ENCODE assay signal across 13 mouse cellular contexts in the genomic region with DNA sequence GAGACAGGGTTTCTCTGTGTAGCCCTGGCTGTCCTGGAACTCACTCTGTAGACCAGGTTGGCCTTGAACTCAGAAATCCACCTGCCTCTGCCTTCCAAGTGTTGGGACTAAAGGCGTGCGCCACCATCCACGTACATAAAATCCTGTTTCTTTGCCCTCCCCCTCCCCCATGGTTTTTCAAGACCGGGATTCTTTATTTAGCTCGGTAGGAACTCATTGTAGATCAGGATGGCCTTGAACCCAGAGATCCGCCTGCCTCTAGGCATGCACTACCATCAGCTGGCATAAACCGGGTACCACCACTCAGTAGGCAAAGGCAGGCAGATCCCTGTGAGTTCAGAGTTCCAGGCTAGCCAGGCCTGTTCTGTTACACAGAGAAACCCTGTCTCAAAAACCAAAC. TPM values are rescaled to one million over a fixed set of nuclear protein-coding genes. Genes with fewer than 3 reads are reported as not detected.
A peak's percentile ranks its signal among the peaks of the same experiment; 100 is the strongest.
DNase-seq lines count a peak whose midpoint lies in the region; ATAC-seq and TF ChIP-seq lines count a peak whose summit lies in the region.
"Had no signal": no experiment of that assay in that cellular context is flagged by ENCODE, and none has a peak within 500 bp of the region (broad histone marks: within the 10 kb centered on the region; RNA-seq: fewer than 3 reads in every experiment).

No protein-coding gene starts in this region.

- H3K27me3 ChIP-seq in embryonic facial prominence, embryonic 13.5 days, result no peaks in the 10 kb centered on the region
- no peaks in the 10 kb centered on the region for H3K27me3 ChIP-seq in embryonic facial prominence, embryonic 10.5 days (replicated peaks; ENCODE audit: low read depth, poor library complexity, severe bottlenecking)
- no peaks in the 10 kb centered on the region for H3K27me3 ChIP-seq in MEL (ENCODE audit: control insufficient read depth in 1 of 2, insufficient read depth in 2 of 2, low read length in 2 of 2)
- no peaks in the 10 kb centered on the region for H3K27me3 ChIP-seq in liver, embryonic 15.5 days
- no peaks in the 10 kb centered on the region for H3K27me3 ChIP-seq in forebrain, embryonic 11.5 days (ENCODE audit: control insufficient read depth, insufficient read depth, low read length)
- H3K27me3 ChIP-seq: forebrain, embryonic 13.5 days; neural tube, embryonic 12.5 days had no signal

- H3K4me3 ChIP-seq in embryonic facial prominence, embryonic 13.5 days, result no peak overlapping the region
- H3K4me3 ChIP-seq in embryonic facial prominence, embryonic 10.5 days, result no peak overlapping the region
- no peak overlapping the region for H3K4me3 ChIP-seq in layer of hippocampus, adult 2 months
- peak overlapping the region; percentile 60 to 78; a peak in 3 of 4 replicates for H3K4me3 ChIP-seq in MEL (ENCODE audit: control insufficient read depth in 1 of 2, insufficient read depth in 1 of 2, low read depth in 2 of 2, low read length in 2 of 2)
- H3K4me3 ChIP-seq in liver, embryonic 15.5 days (replicated peaks), result no peak overlapping the region
- H3K4me3 ChIP-seq in forebrain, embryonic 11.5 days (ENCODE audit: low read depth, low read length), result no peak overlapping the region
- H3K4me3 ChIP-seq: forebrain, embryonic 13.5 days; neural tube, embryonic 12.5 days had no signal

- peaks cover 52% of the 10 kb centered on the region for H3K4me1 ChIP-seq in embryonic facial prominence, embryonic 13.5 days
- H3K4me1 ChIP-seq in embryonic facial prominence, embryonic 10.5 days, result peaks cover 65% of the 10 kb centered on the region
- no peaks in the 10 kb centered on the region for H3K4me1 ChIP-seq in MEL (ENCODE audit: control insufficient read depth in 1 of 2, insufficient read depth in 2 of 2, low read length in 2 of 2)
- peaks cover 80% of the 10 kb centered on the region for H3K4me1 ChIP-seq in liver, embryonic 15.5 days (replicated peaks)
- H3K4me1 ChIP-seq in forebrain, embryonic 11.5 days (replicated peaks; ENCODE audit: control insufficient read depth, insufficient read depth, low read length), result no peaks in the 10 kb centered on the region; the same call in 1 of the 2 replicates

- H3K9me3 ChIP-seq in embryonic facial prominence, embryonic 13.5 days, result no peaks in the 10 kb centered on the region
- no peaks in the 10 kb centered on the region for H3K9me3 ChIP-seq in embryonic facial prominence, embryonic 10.5 days
- H3K9me3 ChIP-seq in MEL (replicated peaks; ENCODE audit: insufficient read depth, low read length), result no peaks in the 10 kb centered on the region
- H3K9me3 ChIP-seq in liver, embryonic 15.5 days (replicated peaks), result no peaks in the 10 kb centered on the region
- H3K9me3 ChIP-seq in forebrain, embryonic 11.5 days (ENCODE audit: control insufficient read depth, low read length), result no peaks in the 10 kb centered on the region
- H3K9me3 ChIP-seq: forebrain, embryonic 13.5 days; neural tube, embryonic 12.5 days had no signal

- WGBS in embryonic facial prominence, embryonic 13.5 days, result 93% methylated on average over 7 of the region's 7 CpGs
- WGBS in embryonic facial prominence, embryonic 10.5 days, result 93% methylated on average over 7 of the region's 7 CpGs
- 59% methylated on average over 7 of the region's 7 CpGs for WGBS in liver, embryonic 15.5 days (ENCODE audit: insufficient replicate concordance)
- WGBS in forebrain, embryonic 11.5 days, result 87% methylated on average over 7 of the region's 7 CpGs

- no peak overlapping the region for H3K4me2 ChIP-seq in embryonic facial prominence, embryonic 13.5 days
- 0 out of 2 replicates have a peak overlapping the region, but pooled peaks have one; percentile 49 for H3K4me2 ChIP-seq in liver, embryonic 15.5 days
- H3K4me2 ChIP-seq in forebrain, embryonic 11.5 days (ENCODE audit: low read depth, low read length, severe bottlenecking), result no peak overlapping the region
- H3K4me2 ChIP-seq: forebrain, embryonic 13.5 days; neural tube, embryonic 12.5 days had no signal

- no peak overlapping the region for H3K9ac ChIP-seq in embryonic facial prominence, embryonic 13.5 days
- H3K9ac ChIP-seq in MEL (ENCODE audit: control insufficient read depth, low read depth, low read length, poor library complexity, severe bottlenecking), result peak overlapping the region; percentile 60
- no peak overlapping the region for H3K9ac ChIP-seq in liver, embryonic 15.5 days
- no peak overlapping the region for H3K9ac ChIP-seq in forebrain, embryonic 11.5 days (ENCODE audit: low read length)
- H3K9ac ChIP-seq: forebrain, embryonic 13.5 days; liver, embryonic 14.5 days; neural tube, embryonic 12.5 days had no signal

- no peaks in the 10 kb centered on the region; the same call in 1 of the 2 replicates for H3K79me2 ChIP-seq in MEL (ENCODE audit: control insufficient read depth, insufficient read depth, low read length, poor library complexity)

- DNase-seq in embryonic facial prominence, embryonic 10.5 days (ENCODE audit: low spot score), result no peak
- DNase-seq in layer of hippocampus, adult 2 months (ENCODE audit: low spot score in 2 of 2), result no peak
- DNase-seq in layer of hippocampus, adult 18-20 months (ENCODE audit: low spot score in 2 of 2), result no peak
- DNase-seq in MEL (ENCODE audit: low read depth, low spot score), result peak; percentile 30
- no peak for DNase-seq in forebrain, embryonic 11.5 days (ENCODE audit: low spot score)
- DNase-seq in ovary, postnatal 36 days (ENCODE audit: low spot score), result no peak

- TF ChIP-seq RAD21 in MEL (IDR thresholded peaks at IDR 0.05; ENCODE audit: low read depth, low read length), result no peak

- ATAC-seq in embryonic facial prominence, embryonic 13.5 days (ENCODE audit: insufficient number of reproducible peaks, insufficient read depth, low FRiP score, low TSS enrichment, low read depth), result no peak
- ATAC-seq in liver, embryonic 15.5 days (ENCODE audit: insufficient read depth), result no peak
- ATAC-seq in forebrain, embryonic 11.5 days (replicated peaks; ENCODE audit: low FRiP score), result no peak
- ATAC-seq: forebrain, embryonic 13.5 days had no signal

- TF ChIP-seq CTCF in layer of hippocampus, adult 2 months (conservative IDR thresholded peaks at IDR 0.05), result no peak
- TF ChIP-seq CTCF in MEL (IDR thresholded peaks at IDR 0.05 in 2 of 3, conservative IDR thresholded peaks at IDR 0.05 in 1 of 3; ENCODE audit: control insufficient read depth in 1 of 3, insufficient read depth in 1 of 3, low read depth in 2 of 3, low read length in 3 of 3, poor library complexity in 1 of 3, severe bottlenecking in 1 of 3), result no peak

- no peak for TF ChIP-seq POLR2A in MEL (IDR thresholded peaks at IDR 0.05; ENCODE audit: control insufficient read depth in 1 of 2, insufficient read depth in 1 of 2, low read depth in 1 of 2, low read length in 2 of 2, poor library complexity in 1 of 2)

- H3K27ac ChIP-seq in embryonic facial prominence, embryonic 13.5 days, result peak overlapping the region; percentile 95; the same call in 1 of the 2 replicates
- no peak overlapping the region for H3K27ac ChIP-seq in embryonic facial prominence, embryonic 10.5 days (replicated peaks)
- peak overlapping the region; percentile 70 for H3K27ac ChIP-seq in layer of hippocampus, adult 2 months
- H3K27ac ChIP-seq in MEL (ENCODE audit: control insufficient read depth, low read depth, low read length), result peak overlapping the region; percentile 75
- H3K27ac ChIP-seq in liver, embryonic 15.5 days (replicated peaks), result peak overlapping the region; percentile 51
- H3K27ac ChIP-seq in forebrain, embryonic 11.5 days (ENCODE audit: low read depth, low read length), result no peak overlapping the region
- H3K27ac ChIP-seq: forebrain, embryonic 13.5 days; neural tube, embryonic 12.5 days had no signal

- no peak for TF ChIP-seq EP300 in MEL (IDR thresholded peaks at IDR 0.05; ENCODE audit: low read depth in 1 of 2, low read length in 2 of 2)

- H3K36me3 ChIP-seq in embryonic facial prominence, embryonic 13.5 days, result peaks cover 23% of the 10 kb centered on the region; the same call in 1 of the 2 replicates
- peaks cover 54% of the 10 kb centered on the region for H3K36me3 ChIP-seq in embryonic facial prominence, embryonic 10.5 days (replicated peaks)
- no peaks in the 10 kb centered on the region; a peak in 1 of 4 replicates for H3K36me3 ChIP-seq in MEL (ENCODE audit: control insufficient read depth in 1 of 2, insufficient read depth in 2 of 2, low read length in 2 of 2)
- H3K36me3 ChIP-seq in liver, embryonic 15.5 days (replicated peaks), result 0 out of 2 replicates have a peak, but pooled peaks cover 3% of the 10 kb centered on the region
- H3K36me3 ChIP-seq in forebrain, embryonic 11.5 days (ENCODE audit: control insufficient read depth, insufficient read depth, low read length), result no peaks in the 10 kb centered on the region

RNA-seq across cellular contexts. Expression of a gene that starts 10.4 kb away (rescaled TPM):
- 39.6 and 44.2 TPM in 2 replicates for polyA plus RNA-seq in embryonic facial prominence, embryonic 13.5 days (2015; fragmentation: Nextera tagmentation; extraction: Ambion mirVana)
- polyA plus RNA-seq in embryonic facial prominence, embryonic 10.5 days (2016; fragmentation: Nextera tagmentation; extraction: Ambion mirVana), result 50.3 and 50.6 TPM in 2 replicates
- total RNA-seq in layer of hippocampus, adult 2 months (2021), result 10 to 100 TPM; 40.8 to 47.3 TPM
- total RNA-seq in layer of hippocampus, adult 18-20 months (2021), result 10 to 100 TPM; 34.5 to 42.3 TPM
- total RNA-seq in MEL (2012; rRNA removed), result 12.7 and 15.2 TPM in 2 replicates
- polyA plus RNA-seq in MEL (2012; ENCODE audit: insufficient read depth in 1 of 2, insufficient read length in 2 of 2, low read depth in 1 of 2, low replicate concordance in 2 of 2, missing spikeins in 1 of 2), result 100 to 1,000 TPM in 1 of 2 experiments, 10 to 100 TPM in 1; 29.2 to 167 TPM
- 15.2 and 16.8 TPM in 2 replicates for polyA plus RNA-seq in liver, embryonic 15.5 days (2015; fragmentation: Nextera tagmentation; extraction: Ambion mirVana)
- polyA plus RNA-seq in forebrain, embryonic 11.5 days (2014; fragmentation: Nextera tagmentation; extraction: Ambion mirVana), result 11.9 and 12.3 TPM in 2 replicates

RNA-seq across cellular contexts. Expression of a gene that starts 32.4 kb away (rescaled TPM):
- polyA plus RNA-seq in embryonic facial prominence, embryonic 13.5 days (2015; fragmentation: Nextera tagmentation; extraction: Ambion mirVana), result 24.8 and 28.1 TPM in 2 replicates
- polyA plus RNA-seq in embryonic facial prominence, embryonic 10.5 days (2016; fragmentation: Nextera tagmentation; extraction: Ambion mirVana), result 14.5 and 16.0 TPM in 2 replicates
- 10 to 100 TPM; 37.8 to 56.5 TPM for total RNA-seq in layer of hippocampus, adult 2 months (2021)
- 10 to 100 TPM; 27.9 to 35.7 TPM for total RNA-seq in layer of hippocampus, adult 18-20 months (2021)
- total RNA-seq in MEL (2012; rRNA removed), result 7.6 and 9.2 TPM in 2 replicates
- polyA plus RNA-seq in MEL (2012; ENCODE audit: insufficient read depth in 1 of 2, insufficient read length in 2 of 2, low read depth in 1 of 2, low replicate concordance in 2 of 2, missing spikeins in 1 of 2), result 10 to 100 TPM in 1 of 2 experiments, not detected in 1; 10.3 TPM
- polyA plus RNA-seq in liver, embryonic 15.5 days (2015; fragmentation: Nextera tagmentation; extraction: Ambion mirVana), result 6.0 and 6.1 TPM in 2 replicates
- 20.6 and 22.0 TPM in 2 replicates for polyA plus RNA-seq in forebrain, embryonic 11.5 days (2014; fragmentation: Nextera tagmentation; extraction: Ambion mirVana)

RNA-seq across cellular contexts. Expression of a gene that starts 42.4 kb away (rescaled TPM):
- 1,563 and 1,729 TPM in 2 replicates for polyA plus RNA-seq in embryonic facial prominence, embryonic 13.5 days (2015; fragmentation: Nextera tagmentation; extraction: Ambion mirVana)
- polyA plus RNA-seq in embryonic facial prominence, embryonic 10.5 days (2016; fragmentation: Nextera tagmentation; extraction: Ambion mirVana), result 1,413 and 1,489 TPM in 2 replicates
- 100 to 1,000 TPM; 225 to 234 TPM for total RNA-seq in layer of hippocampus, adult 2 months (2021)
- 100 to 1,000 TPM; 210 to 218 TPM for total RNA-seq in layer of hippocampus, adult 18-20 months (2021)
- 2,878 and 3,028 TPM in 2 replicates for total RNA-seq in MEL (2012; rRNA removed)
- polyA plus RNA-seq in MEL (2012; ENCODE audit: insufficient read depth in 1 of 2, insufficient read length in 2 of 2, low read depth in 1 of 2, low replicate concordance in 2 of 2, missing spikeins in 1 of 2), result 1,000 to 10,000 TPM; 3,294 to 4,164 TPM
- polyA plus RNA-seq in liver, embryonic 15.5 days (2015; fragmentation: Nextera tagmentation; extraction: Ambion mirVana), result 1,028 and 1,078 TPM in 2 replicates
- 1,156 and 1,197 TPM in 2 replicates for polyA plus RNA-seq in forebrain, embryonic 11.5 days (2014; fragmentation: Nextera tagmentation; extraction: Ambion mirVana)

RNA-seq across cellular contexts. Expression of a gene that starts 48.1 kb away (rescaled TPM):
- 45.8 and 47.9 TPM in 2 replicates for polyA plus RNA-seq in embryonic facial prominence, embryonic 13.5 days (2015; fragmentation: Nextera tagmentation; extraction: Ambion mirVana)
- polyA plus RNA-seq in embryonic facial prominence, embryonic 10.5 days (2016; fragmentation: Nextera tagmentation; extraction: Ambion mirVana), result 65.0 and 65.1 TPM in 2 replicates
- 10 to 100 TPM; 74.5 to 76.7 TPM for total RNA-seq in layer of hippocampus, adult 2 months (2021)
- 10 to 100 TPM; 64.0 to 68.7 TPM for total RNA-seq in layer of hippocampus, adult 18-20 months (2021)
- 79.7 and 93.8 TPM in 2 replicates for total RNA-seq in MEL (2012; rRNA removed)
- polyA plus RNA-seq in MEL (2012; ENCODE audit: insufficient read depth in 1 of 2, insufficient read length in 2 of 2, low read depth in 1 of 2, low replicate concordance in 2 of 2, missing spikeins in 1 of 2), result 100 to 1,000 TPM in 1 of 2 experiments, 10 to 100 TPM in 1; 88.2 to 123 TPM
- polyA plus RNA-seq in liver, embryonic 15.5 days (2015; fragmentation: Nextera tagmentation; extraction: Ambion mirVana), result 15.0 and 17.3 TPM in 2 replicates
- polyA plus RNA-seq in forebrain, embryonic 11.5 days (2014; fragmentation: Nextera tagmentation; extraction: Ambion mirVana), result 54.8 and 62.4 TPM in 2 replicates

RNA-seq across cellular contexts. Expression of a gene that starts 50.8 kb away (rescaled TPM):
- not detected in 2 replicates for polyA plus RNA-seq in embryonic facial prominence, embryonic 13.5 days (2015; fragmentation: Nextera tagmentation; extraction: Ambion mirVana)
- not detected in 2 replicates for polyA plus RNA-seq in embryonic facial prominence, embryonic 10.5 days (2016; fragmentation: Nextera tagmentation; extraction: Ambion mirVana)
- total RNA-seq in layer of hippocampus, adult 2 months (2021), result not detected
- total RNA-seq in layer of hippocampus, adult 18-20 months (2021), result not detected
- total RNA-seq in MEL (2012; rRNA removed), result 0.58 and 0.92 TPM in 2 replicates
- polyA plus RNA-seq in MEL (2012; ENCODE audit: insufficient read depth in 1 of 2, insufficient read length in 2 of 2, low read depth in 1 of 2, low replicate concordance in 2 of 2, missing spikeins in 1 of 2), result 1 to 10 TPM in 1 of 2 experiments, not detected in 1; 6.6 TPM
- not detected in 2 replicates for polyA plus RNA-seq in liver, embryonic 15.5 days (2015; fragmentation: Nextera tagmentation; extraction: Ambion mirVana)
- not detected in 2 replicates for polyA plus RNA-seq in forebrain, embryonic 11.5 days (2014; fragmentation: Nextera tagmentation; extraction: Ambion mirVana)
- total RNA-seq: common myeloid progenitor, adult 5-6 weeks; layer of hippocampus, postnatal 10 days had no signal
- polyA plus RNA-seq: forebrain, embryonic 13.5 days; liver, embryonic 14.5 days; neural tube, embryonic 12.5 days had no signal

Comparison
In these comparisons a context has a peak if more than half of its experiments do, and no peak if none do; other contexts are left out.
1. H3K27ac ChIP-seq: peak in embryonic facial prominence, embryonic 13.5 days (single experiment), layer of hippocampus, adult 2 months (single experiment), MEL (single experiment) and liver, embryonic 15.5 days (single experiment); none in embryonic facial prominence, embryonic 10.5 days (single experiment) and forebrain, embryonic 11.5 days (single experiment).
2. H3K4me3 ChIP-seq: peak in MEL (2 of 2); none in embryonic facial prominence, embryonic 13.5 days (single experiment), embryonic facial prominence, embryonic 10.5 days (single experiment), layer of hippocampus, adult 2 months (single experiment), liver, embryonic 15.5 days (single experiment) and forebrain, embryonic 11.5 days (single experiment).